Mouse (Mus musculus) right cerebral cortex, postnatal 10 days (tissue): ENCODE results near the gene Fkbp11.

Source experiments
- DNase-seq, 2 experiments: peaks; one replicate each; pipeline ENCODE4 v3.0.0; 2021; ENCODE audit warnings: low spot score in 2 of 2

Fkbp11 gene

DNA sequence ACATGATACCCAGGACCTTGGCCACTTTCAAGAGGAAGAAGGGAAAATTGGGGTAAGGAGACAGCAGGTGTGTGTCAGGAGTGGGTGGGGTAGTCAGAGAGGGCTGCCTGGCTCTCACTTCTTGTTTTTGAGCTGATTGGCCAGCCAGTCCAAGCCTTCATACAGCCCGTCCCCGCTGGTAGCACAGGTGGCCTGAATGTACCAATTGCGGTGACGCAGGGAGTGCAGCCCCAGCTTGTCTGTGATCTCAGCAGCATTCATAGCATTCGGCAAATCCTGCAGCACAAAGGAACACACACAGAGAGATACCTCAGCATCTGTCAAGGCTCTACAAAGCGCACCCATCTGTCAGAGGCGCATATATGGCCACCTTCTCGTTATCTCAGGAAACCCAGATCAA is 12.2 kb upstream of the Fkbp11 start:
- no peak for DNase-seq

- DNase-seq: no peak
Measured at GRCm38 (mm10) chr15:98738796-98739195, 10.8 kb upstream of the Fkbp11 start.

- DNase-seq: peak in 1 of 2 experiments; percentile 53
Measured at GRCm38 (mm10) chr15:98737881-98738280, 9.9 kb upstream of the Fkbp11 start.

DNA sequence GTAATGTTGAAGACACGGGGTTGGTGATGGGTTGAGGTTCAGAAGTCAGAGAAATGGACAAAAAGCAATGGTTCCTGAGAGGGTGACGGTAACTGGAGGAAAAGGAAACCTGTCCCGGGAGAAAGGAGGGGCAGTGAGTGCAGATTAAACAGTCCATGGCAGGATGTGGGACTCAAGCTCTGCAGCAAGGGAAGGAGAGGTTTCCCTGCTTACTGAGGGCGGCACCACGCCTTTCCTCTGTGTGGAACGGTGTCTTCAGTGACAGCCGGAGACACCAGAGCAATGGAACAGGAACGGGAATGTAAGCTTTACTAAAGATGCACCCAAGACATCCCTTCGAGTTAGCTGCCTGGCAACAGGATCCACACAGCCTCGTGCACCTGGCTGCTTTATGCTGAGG is 8.5 kb upstream of the Fkbp11 start:
- DNase-seq: no peak

DNA sequence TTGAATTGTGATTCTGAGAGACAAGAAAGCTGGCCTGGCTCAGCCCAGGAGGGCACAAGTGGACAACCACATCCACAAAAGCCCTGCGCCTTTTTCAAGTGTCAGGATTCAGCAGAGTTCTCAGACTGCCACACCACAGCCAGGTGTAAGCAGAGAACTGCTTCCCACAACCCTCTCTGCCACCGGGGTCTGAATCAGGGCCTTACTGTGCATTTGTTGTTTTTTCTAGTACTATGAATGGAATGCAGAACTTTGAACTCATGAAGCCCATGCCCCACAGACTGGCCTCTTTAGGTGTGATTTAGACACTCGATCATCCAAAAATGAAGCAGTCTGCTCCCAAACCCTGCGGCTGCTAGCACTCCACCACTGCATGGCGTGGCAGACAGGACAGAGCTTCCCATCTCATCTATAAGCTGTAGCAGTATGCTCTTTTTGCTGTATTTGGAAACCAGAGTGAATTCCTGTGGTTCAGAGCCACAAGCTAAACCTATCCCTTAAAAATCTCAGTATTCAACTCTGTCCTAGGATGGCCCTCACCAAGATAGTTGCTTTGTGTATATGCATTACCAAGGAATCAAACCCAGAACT is 6.1 kb upstream of the Fkbp11 start:
- DNase-seq: no peak

DNA sequence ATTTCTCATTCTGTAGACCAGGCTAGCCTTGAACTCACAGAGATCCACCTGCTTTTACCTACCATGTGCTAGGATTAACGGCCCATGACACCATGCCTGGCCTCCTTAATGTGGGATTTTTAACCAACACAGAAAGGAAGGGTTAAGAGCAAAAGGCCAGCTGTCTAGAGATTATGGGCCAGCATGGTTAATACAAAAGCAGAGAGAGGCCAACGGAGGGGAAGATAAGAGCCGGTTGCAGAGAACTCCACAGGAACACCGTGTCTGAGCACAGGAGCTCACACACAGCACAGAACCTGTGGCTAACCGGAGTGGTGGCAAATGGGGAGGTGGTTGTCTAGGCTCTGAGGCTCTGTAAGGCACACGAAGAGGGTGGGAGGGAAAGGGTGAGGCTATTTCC is 5.4 kb upstream of the Fkbp11 start:
- no peak for DNase-seq

GRCm38 (mm10) chr15:98732006-98732531 is 4.1 kb upstream of the Fkbp11 start:
- no peak for DNase-seq

DNA sequence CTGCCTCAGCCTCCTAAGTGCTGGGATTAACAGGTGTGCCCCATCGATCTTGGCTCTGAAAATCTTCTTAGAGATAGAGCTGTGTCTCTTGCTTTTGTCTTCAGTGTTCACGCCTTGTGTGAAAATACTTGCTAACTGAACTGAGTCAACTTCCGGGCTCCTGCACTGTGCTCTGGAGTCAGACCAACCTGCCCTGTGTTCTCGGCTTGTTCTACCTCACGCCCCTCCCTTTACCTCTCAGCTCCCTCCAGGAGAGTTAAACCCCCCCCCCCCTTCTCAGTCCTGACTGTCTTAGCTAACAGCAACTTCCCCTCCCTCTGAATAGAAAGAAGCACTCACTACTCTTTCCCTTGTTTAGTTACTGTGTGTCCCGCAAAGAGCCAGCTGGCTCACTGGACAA is 2.8 kb upstream of the Fkbp11 start:
- DNase-seq: no peak

DNA sequence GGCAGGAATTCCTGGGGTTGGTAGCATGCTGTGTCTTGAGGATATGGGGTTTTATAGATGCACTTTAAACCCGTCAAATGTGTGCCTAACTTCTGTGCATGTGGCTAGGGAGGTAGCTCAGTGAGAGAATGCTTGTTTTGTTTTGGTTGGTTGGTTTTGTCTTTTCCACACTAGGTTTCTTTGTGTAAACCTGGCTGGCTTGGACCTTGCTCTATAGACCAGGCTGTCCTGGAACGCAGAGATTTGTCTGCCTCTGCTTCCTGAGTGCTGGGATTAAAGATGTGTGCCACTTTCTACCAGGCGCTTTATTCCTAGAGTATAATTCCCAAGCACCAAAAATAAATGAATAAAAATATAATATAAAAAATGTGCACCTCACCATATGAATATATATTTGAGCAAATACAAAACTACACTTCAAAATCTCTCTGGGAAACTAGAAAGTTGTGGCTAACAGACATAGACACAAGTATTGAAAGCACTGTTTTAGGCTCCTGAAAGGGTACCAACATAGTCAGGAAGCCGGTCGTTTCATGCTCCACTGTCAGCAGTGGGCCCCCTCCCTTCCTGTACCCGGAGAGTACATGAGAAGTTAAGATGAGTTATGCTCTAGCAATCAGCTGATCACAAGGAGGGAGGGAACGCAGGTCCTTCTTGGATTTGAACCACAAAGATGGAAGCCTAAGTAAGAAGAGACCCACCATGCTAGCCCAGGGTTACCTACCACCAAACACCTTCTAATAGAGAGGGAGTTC is 2.0 kb upstream of the Fkbp11 start:
- DNase-seq: no peak

DNA sequence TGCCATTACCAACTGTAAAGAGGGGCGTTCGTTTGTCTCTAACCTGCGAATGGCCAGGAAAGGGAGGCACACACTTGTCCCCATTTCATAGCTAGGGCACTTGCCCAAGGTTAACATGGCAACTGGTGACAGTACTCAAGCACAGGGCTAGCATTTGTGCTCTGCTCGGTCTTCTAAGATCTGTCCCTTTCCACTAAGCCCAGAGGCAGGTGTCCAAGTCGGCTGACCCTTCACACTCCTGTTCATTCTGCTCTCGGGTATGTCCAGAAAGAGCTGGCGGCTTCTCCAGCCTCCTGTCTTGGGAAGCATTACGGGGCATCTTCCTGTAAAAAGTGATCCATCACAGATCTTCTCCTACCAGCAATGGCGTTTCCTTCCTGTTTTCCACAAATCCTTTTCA is 368 bp upstream of the Fkbp11 start:
- DNase-seq: no peak

- DNase-seq: no peak
Measured at GRCm38 (mm10) chr15:98726746-98727145, 1.3 kb downstream of the Fkbp11 start.

GRCm38 (mm10) chr15:98726079-98726478 is 1.9 kb downstream of the Fkbp11 start:
- DNase-seq: no peak

GRCm38 (mm10) chr15:98724441-98724840 is 3.6 kb downstream of the Fkbp11 start:
- no peak for DNase-seq

- no peak for DNase-seq
Measured at GRCm38 (mm10) chr15:98722854-98723253, 5.1 kb downstream of the Fkbp11 start.

DNA sequence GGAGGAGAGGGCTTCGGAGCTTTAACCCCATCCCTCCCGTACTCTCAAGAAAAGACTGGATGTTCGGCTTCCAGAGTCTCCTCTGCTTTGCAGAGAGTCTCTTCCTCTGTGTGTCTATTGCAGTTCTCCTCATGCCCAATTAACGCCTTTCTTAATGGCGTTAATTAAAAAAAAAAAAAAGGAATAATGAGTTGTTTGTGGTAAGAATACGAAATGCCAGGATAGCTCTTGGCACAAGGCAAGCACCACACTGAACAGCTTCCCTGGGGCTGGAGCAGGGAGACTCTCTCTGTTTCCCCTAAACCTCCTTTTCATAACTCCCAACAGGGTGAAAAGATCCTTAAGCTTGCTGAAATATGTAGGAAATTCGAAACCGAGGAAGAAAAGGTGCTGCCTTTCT is 5.8 kb downstream of the Fkbp11 start:
- no peak for DNase-seq

DNA sequence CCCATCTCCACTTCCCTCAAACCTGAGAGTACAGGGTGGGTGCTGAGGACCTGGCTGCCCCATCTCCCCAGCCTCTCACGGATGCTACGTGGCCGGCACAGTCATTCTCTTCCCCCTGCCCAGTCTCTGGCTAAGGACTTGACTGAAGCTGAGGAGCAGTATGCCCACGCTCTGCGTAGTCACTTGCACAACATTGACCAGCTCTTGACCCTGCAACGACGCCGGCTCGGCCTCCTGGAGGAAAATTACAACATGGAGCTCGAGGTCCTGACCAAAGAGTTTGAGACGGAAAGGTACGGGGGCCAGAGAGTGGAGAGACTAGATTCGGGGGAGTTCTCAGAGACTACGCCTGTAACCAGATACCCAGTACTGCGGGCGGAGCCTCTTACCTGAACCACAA is 10.7 kb downstream of the Fkbp11 start:
- no peak for DNase-seq

- no peak for DNase-seq
Measured at GRCm38 (mm10) chr15:98714230-98714652, 13.8 kb downstream of the Fkbp11 start.

- peak; percentile 74 to 83 for DNase-seq
Measured at GRCm38 (mm10) chr15:98710442-98710841, 17.6 kb downstream of the Fkbp11 start.

GRCm38 (mm10) chr15:98707766-98708372 is 20.1 kb downstream of the Fkbp11 start, which contains the start of gene Ccdc65:
Ccdc65 (plus strand) TSS chr15:98708207.
- peak; percentile 91 to 93 for DNase-seq

DNA sequence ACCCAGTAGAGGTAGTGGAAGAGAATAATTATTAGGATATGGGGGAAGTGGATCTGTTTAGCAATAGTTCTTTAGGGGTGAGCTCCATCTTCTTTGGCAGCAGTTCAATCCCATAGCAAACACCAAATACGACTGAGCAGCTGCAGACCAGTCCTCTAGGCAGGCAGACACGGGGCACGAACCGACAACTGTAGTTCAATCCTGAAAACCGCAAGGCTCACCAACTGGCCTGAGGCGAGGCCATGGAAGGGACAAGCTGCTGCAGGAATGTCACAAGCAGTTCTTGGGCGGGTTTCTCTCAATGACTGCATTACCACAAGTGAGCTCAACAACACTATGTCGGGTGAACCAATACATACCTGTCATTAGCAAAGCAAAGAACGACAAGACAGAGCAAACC is 23.7 kb downstream of the Fkbp11 start:
- DNase-seq: no peak

- peak; percentile 91 to 93 for DNase-seq
Measured at GRCm38 (mm10) chr15:98699190-98700105, 28.6 kb downstream of the Fkbp11 start.

DNA sequence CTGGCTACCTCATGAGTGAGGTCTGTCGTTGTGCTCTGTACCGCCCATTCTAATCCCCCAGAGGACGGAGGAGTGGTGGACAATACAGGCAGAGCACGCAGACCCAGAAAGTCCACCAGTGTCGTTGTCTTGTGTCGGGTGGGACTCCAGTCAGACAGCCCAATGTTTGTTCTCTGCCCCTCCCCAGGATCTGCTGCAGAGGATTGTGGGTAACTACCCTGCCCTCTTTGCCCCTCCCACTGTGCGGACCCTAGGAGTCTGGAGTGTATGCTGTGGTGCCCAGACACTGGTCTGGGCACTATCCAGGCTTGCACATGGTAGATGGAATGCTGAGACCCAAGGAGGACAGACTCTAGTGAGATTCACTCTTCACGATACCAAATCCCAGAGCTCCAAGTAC is 31.8 kb downstream of the Fkbp11 start:
- DNase-seq: no peak
